Mouse (Mus musculus): Measurements from ENCODE around the gene Tmem259.

Tmem259 gene

DNA sequence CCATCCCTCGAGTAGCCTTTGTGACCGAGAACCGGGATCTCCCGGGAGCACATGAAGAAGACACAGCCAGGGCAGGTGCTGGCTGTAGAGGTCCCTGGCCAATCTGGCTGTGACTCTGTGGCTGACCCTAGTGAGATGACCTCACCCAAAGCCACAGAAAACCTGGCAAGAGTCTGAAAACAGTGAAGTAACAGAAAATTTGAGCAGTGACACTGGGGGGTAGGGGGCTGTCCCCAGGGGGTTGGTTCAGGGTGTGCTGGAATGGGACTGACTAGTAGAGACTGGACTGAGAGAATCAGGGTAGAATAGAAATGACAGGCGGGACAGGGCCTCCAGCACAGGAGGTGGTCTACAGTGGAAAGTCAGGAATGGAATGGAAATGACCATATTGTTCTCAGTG is 925 bp downstream of the Tmem259 start:
- no peaks in the 10 kb centered on the region for H3K9me3 ChIP-seq (ENCODE audit: low read length)
- TF ChIP-seq NANOG (IDR thresholded peaks at IDR 0.05; ENCODE audit: borderline replicate concordance, low read length) = no peak
- TF ChIP-seq CTCF (conservative IDR thresholded peaks at IDR 0.05; ENCODE audit: low read length) = no peak
- no peak for TF ChIP-seq POU5F1 (IDR thresholded peaks at IDR 0.05; ENCODE audit: borderline replicate concordance, low read length)
- peaks cover 3% of the 10 kb centered on the region; the same call in 1 of the 2 replicates for H3K27me3 ChIP-seq (ENCODE audit: insufficient read depth, low read length)
- peaks cover 47% of the 10 kb centered on the region for H3K36me3 ChIP-seq (ENCODE audit: insufficient read depth, low read length)
- H3K4me3 ChIP-seq (replicated peaks; ENCODE audit: low read length) = peak overlapping the region; percentile 86
- H3K4me1 ChIP-seq (replicated peaks; ENCODE audit: low read depth, low read length) = peaks cover 80% of the 10 kb centered on the region

DNA sequence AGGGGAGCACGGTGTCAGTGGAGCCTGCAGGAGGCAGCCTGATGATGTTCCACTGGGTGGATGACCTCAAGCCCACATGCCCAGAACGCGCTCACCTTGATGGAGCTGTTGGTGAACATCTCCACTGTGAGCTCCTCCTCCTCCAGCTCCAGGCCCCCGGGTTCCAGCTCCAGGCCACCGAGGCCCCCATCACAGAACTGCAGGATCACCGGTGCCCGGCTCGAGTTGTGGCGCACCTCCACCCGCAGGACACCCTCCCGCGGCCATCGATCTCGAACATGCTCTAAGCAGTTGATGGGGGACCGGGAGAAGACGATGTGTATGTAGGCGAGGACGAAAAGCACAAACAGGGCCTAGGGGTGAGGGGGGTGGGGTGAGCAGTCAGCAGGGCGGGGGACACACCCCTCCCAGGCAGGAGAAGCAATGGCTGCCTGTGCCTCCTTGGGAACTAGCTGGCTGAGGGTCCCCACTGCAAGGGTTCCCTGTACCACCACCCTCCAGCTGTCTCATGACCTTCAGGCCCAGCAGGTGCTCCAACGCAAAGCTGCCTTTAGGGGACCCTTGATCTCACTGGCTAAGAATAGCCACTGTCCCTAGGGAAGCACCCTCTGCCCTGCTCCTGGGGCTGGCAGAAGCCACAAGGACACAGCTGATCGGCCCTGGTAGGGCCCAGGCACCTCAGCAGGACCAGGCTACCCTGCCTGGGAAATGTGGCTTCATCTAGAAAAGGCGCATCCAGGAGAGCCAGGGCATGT is 4.6 kb downstream of the Tmem259 start:
- H3K4me3 ChIP-seq (replicated peaks; ENCODE audit: low read length) = peak overlapping the region; percentile 60
- peaks cover 29% of the 10 kb centered on the region for H3K27me3 ChIP-seq (ENCODE audit: insufficient read depth, low read length)
- H3K9me3 ChIP-seq (ENCODE audit: low read length) = no peaks in the 10 kb centered on the region
- H3K36me3 ChIP-seq (ENCODE audit: insufficient read depth, low read length) = peaks cover 58% of the 10 kb centered on the region
- TF ChIP-seq POU5F1 (IDR thresholded peaks at IDR 0.05; ENCODE audit: borderline replicate concordance, low read length) = no peak
- TF ChIP-seq CTCF (conservative IDR thresholded peaks at IDR 0.05; ENCODE audit: low read length) = no peak
- TF ChIP-seq NANOG (IDR thresholded peaks at IDR 0.05; ENCODE audit: borderline replicate concordance, low read length) = no peak
- peaks cover 81% of the 10 kb centered on the region for H3K4me1 ChIP-seq (replicated peaks; ENCODE audit: low read depth, low read length)

DNA sequence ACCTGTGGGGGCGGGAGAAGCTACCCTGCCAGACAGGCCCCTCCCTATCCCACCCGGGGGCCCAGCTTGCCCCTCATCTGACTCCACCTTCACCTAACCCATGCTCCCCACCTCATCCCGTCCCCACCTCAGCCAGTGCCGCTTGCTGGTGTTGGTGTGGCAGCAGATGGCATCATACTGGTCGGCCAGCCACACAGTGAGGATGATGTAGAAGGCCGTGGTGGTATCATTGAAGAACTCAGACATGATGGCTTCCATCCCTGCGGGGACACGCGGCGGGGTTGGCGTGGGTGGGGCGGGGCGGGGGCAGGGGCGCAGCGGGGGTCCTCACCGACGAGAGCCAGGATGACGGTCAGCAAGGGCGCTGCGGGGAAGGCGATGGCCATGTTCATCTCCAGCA is 6.1 kb downstream of the Tmem259 start:
- H3K4me3 ChIP-seq (replicated peaks; ENCODE audit: low read length) = peak overlapping the region; percentile 75
- H3K36me3 ChIP-seq (ENCODE audit: insufficient read depth, low read length) = peaks cover 56% of the 10 kb centered on the region
- H3K4me1 ChIP-seq (replicated peaks; ENCODE audit: low read depth, low read length) = peaks cover 91% of the 10 kb centered on the region
- no peaks in the 10 kb centered on the region for H3K9me3 ChIP-seq (ENCODE audit: low read length)
- H3K27me3 ChIP-seq (ENCODE audit: insufficient read depth, low read length) = peaks cover 44% of the 10 kb centered on the region
- TF ChIP-seq NANOG (IDR thresholded peaks at IDR 0.05; ENCODE audit: borderline replicate concordance, low read length) (no peak), POU5F1 (IDR thresholded peaks at IDR 0.05; ENCODE audit: borderline replicate concordance, low read length) (no peak), CTCF (conservative IDR thresholded peaks at IDR 0.05; ENCODE audit: low read length) (no peak)

DNA sequence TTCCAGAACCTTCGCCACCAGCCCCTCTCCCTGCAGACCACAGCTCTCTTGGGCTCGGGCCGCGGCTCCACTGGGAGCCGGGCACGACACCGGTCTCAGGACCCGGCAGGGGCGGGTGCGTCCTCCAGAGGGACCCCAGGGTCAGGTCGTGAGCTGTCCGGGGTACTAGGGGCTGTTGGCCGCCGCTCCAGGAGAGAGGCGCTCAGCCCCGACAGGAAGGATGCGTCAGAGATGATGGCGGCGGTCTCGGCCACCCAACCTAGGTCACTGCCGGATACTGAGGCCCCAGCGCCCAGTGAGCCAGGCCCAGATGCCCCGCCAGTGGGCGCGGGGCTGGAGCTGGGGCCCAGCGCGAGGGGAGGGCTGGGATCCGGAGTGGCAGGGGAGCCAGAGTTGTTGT is 6.8 kb downstream of the Tmem259 start:
- peaks cover 49% of the 10 kb centered on the region for H3K36me3 ChIP-seq (ENCODE audit: insufficient read depth, low read length)
- H3K27me3 ChIP-seq (ENCODE audit: insufficient read depth, low read length) = peaks cover 50% of the 10 kb centered on the region
- H3K4me1 ChIP-seq (replicated peaks; ENCODE audit: low read depth, low read length) = peaks cover 88% of the 10 kb centered on the region
- no peaks in the 10 kb centered on the region for H3K9me3 ChIP-seq (ENCODE audit: low read length)
- H3K4me3 ChIP-seq (replicated peaks; ENCODE audit: low read length) = peak overlapping the region; percentile 75
- no peak for TF ChIP-seq CTCF (conservative IDR thresholded peaks at IDR 0.05; ENCODE audit: low read length)
- no peak for TF ChIP-seq NANOG (IDR thresholded peaks at IDR 0.05; ENCODE audit: borderline replicate concordance, low read length)
- TF ChIP-seq POU5F1 (IDR thresholded peaks at IDR 0.05; ENCODE audit: borderline replicate concordance, low read length) = no peak

DNA sequence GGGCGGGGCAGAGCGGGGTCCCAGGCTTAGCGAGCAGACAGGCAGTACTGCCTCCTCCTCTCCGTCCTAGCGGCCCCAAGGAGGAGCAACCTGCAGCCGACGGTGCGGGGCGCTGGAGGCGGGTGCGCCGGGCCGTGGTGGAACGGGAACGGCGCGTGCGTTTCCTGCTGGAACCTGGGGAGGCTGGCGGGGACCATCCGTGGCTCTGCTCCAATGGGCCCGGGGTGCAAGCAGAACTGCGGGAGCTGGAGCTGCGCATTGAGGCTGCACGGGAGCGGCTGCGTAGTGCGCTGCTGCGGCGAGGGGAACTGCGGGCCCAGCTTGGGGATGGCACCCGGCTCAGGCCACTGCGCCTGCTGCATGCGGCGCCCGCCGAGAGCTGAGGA is 7.4 kb downstream of the Tmem259 start:
- peaks cover 56% of the 10 kb centered on the region for H3K27me3 ChIP-seq (ENCODE audit: insufficient read depth, low read length)
- H3K36me3 ChIP-seq (ENCODE audit: insufficient read depth, low read length) = peaks cover 45% of the 10 kb centered on the region
- peaks cover 88% of the 10 kb centered on the region for H3K4me1 ChIP-seq (replicated peaks; ENCODE audit: low read depth, low read length)
- no peaks in the 10 kb centered on the region for H3K9me3 ChIP-seq (ENCODE audit: low read length)
- TF ChIP-seq CTCF (conservative IDR thresholded peaks at IDR 0.05; ENCODE audit: low read length) = no peak
- peak overlapping the region; percentile 75 for H3K4me3 ChIP-seq (replicated peaks; ENCODE audit: low read length)

DNA sequence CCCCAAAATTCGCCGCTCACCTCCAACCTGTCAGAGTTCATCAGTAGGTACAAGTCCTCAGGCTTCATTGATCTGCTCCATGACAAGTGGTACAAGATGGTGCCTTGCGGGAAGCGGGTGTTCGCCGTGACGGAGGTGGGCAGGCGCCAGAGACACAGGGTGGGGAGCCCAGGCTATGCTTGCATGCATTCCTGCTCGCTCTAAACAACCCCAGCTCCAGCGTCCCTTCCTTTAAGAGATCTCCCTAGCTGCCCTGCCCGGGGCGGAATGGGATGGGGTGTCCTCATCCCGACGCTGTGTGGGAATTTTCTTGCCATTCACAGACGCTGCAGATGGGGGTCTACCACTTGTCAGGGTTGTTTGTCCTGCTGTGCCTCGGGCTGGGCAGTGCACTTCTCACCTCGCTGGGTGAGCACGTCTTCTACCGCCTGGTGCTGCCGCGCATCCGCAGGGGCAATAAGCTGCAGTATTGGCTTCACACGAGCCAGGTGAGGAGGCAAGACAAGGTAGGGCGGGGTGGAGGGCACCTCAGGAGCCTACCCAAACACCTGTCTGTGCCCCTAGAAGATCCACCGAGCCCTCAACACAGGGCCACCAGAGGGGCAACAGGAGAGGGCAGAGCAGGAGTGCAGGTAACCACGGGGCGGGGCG is 7.9 kb downstream of the Tmem259 start:
- Histone ChIP-seq H3K4me1 (replicated peaks; ENCODE audit: low read depth, low read length) (peaks cover 88% of the 10 kb centered on the region), H3K36me3 (ENCODE audit: insufficient read depth, low read length) (peaks cover 40% of the 10 kb centered on the region), H3K4me3 (replicated peaks; ENCODE audit: low read length) (peak overlapping the region; percentile 75), H3K9me3 (ENCODE audit: low read length) (no peaks in the 10 kb centered on the region), H3K27me3 (ENCODE audit: insufficient read depth, low read length) (peaks cover 61% of the 10 kb centered on the region)
- TF ChIP-seq CTCF (conservative IDR thresholded peaks at IDR 0.05; ENCODE audit: low read length) (no peak), NANOG (IDR thresholded peaks at IDR 0.05; ENCODE audit: borderline replicate concordance, low read length) (no peak), POU5F1 (IDR thresholded peaks at IDR 0.05; ENCODE audit: borderline replicate concordance, low read length) (no peak)

DNA sequence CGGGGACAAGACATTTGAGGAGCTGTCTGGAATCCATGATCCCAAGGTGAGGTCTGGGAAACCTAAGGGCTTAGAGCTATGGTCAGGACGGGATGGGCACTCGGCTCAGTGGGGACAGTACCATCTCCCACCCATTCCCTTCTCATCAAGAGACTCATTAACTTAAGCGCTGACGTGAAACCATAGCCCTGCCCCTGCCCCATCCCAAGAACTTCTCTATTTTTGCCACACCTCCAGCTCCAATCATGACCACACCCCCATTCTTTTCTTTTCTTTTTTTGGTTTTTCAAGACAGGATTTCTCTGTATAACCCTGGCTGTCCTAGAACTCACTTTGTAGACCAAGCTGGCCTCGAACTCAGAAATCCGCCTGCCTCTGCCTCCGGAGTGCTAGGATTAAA is 9.5 kb downstream of the Tmem259 start:
- H3K36me3 ChIP-seq (ENCODE audit: insufficient read depth, low read length) = peaks cover 25% of the 10 kb centered on the region
- H3K4me3 ChIP-seq (replicated peaks; ENCODE audit: low read length) = no peak overlapping the region
- H3K4me1 ChIP-seq (replicated peaks; ENCODE audit: low read depth, low read length) = peaks cover 81% of the 10 kb centered on the region
- TF ChIP-seq CTCF (conservative IDR thresholded peaks at IDR 0.05; ENCODE audit: low read length) = no peak
- TF ChIP-seq POU5F1 (IDR thresholded peaks at IDR 0.05; ENCODE audit: borderline replicate concordance, low read length) = no peak
- peaks cover 75% of the 10 kb centered on the region for H3K27me3 ChIP-seq (ENCODE audit: insufficient read depth, low read length)
- H3K9me3 ChIP-seq (ENCODE audit: low read length) = no peaks in the 10 kb centered on the region

DNA sequence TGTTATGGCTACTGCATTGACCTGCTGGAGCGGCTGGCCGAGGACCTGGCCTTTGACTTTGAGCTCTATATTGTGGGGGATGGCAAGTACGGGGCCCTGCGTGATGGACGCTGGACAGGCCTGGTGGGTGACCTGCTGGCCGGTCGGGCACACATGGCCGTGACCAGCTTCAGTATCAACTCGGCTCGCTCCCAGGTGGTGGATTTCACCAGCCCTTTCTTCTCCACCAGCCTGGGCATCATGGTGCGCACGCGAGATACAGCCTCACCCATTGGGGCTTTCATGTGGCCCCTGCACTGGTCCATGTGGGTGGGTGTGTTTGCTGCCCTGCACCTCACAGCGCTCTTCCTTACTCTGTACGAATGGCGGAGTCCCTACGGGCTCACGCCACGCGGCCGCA is 10.0 kb downstream of the Tmem259 start:
- TF ChIP-seq POU5F1 (IDR thresholded peaks at IDR 0.05; ENCODE audit: borderline replicate concordance, low read length) (no peak), NANOG (IDR thresholded peaks at IDR 0.05; ENCODE audit: borderline replicate concordance, low read length) (no peak), CTCF (conservative IDR thresholded peaks at IDR 0.05; ENCODE audit: low read length) (no peak)
- H3K27me3 ChIP-seq (ENCODE audit: insufficient read depth, low read length) = peaks cover 80% of the 10 kb centered on the region
- peaks cover 81% of the 10 kb centered on the region for H3K4me1 ChIP-seq (replicated peaks; ENCODE audit: low read depth, low read length)

More for the DNA sequence above, 10.0 kb downstream of the Tmem259 start:
- Histone ChIP-seq H3K36me3 (ENCODE audit: insufficient read depth, low read length) (peaks cover 25% of the 10 kb centered on the region), H3K9me3 (ENCODE audit: low read length) (no peaks in the 10 kb centered on the region), H3K4me3 (replicated peaks; ENCODE audit: low read length) (0 out of 2 replicates have a peak overlapping the region, but pooled peaks have one; percentile 3)
